Mouse (Mus musculus): ENCODE results near the gene Ankfn1.

Gene Ankfn1

DNA sequence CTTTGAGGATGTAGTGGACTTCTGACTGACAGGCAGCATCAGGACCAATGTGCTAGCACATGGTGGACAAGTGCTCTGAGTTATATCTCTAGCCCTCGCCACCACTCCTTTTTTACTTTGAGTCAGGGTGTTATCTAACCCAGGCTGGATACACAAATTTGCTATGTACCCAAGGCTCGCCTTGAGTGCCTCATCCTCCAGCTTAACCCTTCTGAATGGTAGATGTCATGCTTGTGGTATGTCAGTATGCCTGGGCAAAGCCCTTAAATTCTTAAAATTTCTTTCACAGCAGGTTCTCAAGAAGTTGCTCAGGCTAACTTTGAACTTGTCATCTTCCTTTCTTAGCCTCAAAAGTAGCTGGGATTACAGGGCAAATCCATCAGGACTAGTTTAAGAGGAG is 421.0 kb downstream of the Ankfn1 start:
- no peak for DNase-seq

DNA sequence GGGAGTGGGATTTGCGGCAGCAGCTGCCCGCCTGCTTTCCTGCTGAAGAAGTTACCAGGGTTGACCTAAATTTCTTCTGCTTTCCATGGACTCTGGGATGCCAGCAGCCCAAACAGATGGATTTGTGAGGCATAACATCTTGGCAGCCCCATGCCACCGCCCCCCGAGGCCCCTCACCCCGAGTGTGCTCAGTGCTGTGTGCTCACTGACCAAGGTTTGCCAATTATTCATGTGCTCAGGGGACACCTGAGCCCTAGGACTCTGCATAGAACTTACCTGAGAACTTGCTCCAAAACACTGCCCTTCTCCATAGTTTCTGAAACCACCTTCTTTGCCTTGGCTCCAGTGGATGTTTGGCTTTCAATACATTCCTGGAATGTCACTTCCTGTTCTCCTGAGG is 421.4 kb downstream of the Ankfn1 start:
- DNase-seq, result no peak

DNA sequence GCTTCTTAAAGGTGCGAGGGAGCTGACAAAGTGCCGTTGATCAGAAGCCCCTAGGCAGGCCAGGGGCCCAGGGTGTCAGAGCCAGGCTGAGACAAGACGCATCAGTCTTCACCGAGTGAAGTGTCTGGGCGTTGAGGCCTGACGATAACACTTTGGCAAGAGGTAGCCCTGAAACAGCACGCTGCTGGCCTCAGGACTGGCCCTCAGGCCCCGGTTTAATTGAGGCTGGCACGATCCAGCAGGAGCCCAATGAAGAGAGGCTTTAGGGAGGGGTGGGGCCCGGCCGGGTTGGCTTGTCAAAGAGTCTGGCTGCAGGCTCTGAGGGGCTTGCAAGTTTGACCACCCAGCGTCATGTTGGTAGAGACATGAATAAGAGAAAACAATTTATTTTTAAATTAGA is 437.2 kb downstream of the Ankfn1 start:
- no peak for DNase-seq

Measured in thymus, postnatal 36 days (tissue).